Mouse (Mus musculus): Measurements from ENCODE around the gene Krr1.

DNA sequence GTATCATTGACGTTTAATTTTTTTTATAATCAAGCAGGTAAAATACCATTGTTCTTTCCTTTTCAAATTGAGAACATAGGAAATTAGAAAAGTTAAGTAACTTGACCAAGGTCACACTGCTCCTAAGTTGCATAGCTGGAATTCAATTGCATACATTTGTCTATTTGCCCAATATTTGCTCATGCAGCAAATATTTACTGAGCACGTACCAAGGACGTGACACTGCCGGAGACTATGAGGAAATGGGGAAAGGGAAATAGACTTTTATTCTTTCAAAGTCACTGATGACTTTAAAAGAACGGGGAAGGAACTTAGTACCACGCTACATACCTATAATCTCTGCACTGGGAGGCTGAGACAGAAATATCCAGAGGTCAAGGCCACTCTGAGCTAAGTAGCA lies 12.0 kb upstream of the Krr1 start:
- TF ChIP-seq POLR2A (IDR thresholded peaks at IDR 0.05; ENCODE audit: control insufficient read depth, extremely low read depth, insufficient read depth, low read length, poor library complexity) (no peak), CTCF (IDR thresholded peaks at IDR 0.05; ENCODE audit: borderline replicate concordance, control insufficient read depth, extremely low read depth, insufficient read depth, low read length, poor library complexity) (no peak)

Data from thymus, adult 2 months (tissue).